18 mouse cellular contexts compared by ENCODE assay signal in the genomic region with DNA sequence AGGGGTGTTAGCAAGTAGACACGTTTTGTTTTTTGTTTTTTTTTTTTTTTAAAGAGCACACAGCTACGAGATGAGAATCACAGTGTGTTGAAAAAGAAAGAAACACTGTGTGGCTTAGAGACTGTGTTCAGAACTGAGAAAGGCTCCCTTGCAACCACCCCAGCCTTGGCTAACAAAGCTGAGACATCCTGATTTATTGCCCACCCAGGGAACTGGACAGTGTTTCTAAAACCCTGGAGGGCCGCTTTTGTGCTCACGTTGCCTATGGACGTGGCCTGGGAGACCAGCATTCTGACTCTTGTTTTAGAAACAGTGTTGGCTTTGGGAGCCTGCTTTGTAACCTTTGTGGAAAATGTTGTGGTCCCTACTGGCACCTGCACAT.
DNase-seq lines count a peak whose midpoint lies in the region; ATAC-seq and TF ChIP-seq lines count a peak whose summit lies in the region.
"Had no signal": no experiment of that assay in that cellular context is flagged by ENCODE, and none has a peak within 500 bp of the region (broad histone marks: within the 10 kb centered on the region; RNA-seq: fewer than 3 reads in every experiment).

No protein-coding gene starts in this region.

- ATAC-seq in hindbrain, embryonic 11.5 days (ENCODE audit: low FRiP score): peak; percentile 53; the same call in 1 of the 2 replicates
- no peak for ATAC-seq in hindbrain, embryonic 13.5 days (ENCODE audit: low FRiP score)
- no peak for ATAC-seq in hindbrain, postnatal 0 days
- peak; percentile 82 for ATAC-seq in neural tube, embryonic 12.5 days (ENCODE audit: low FRiP score, low read depth)
- ATAC-seq: forebrain, embryonic 14.5 days; intestine, embryonic 16.5 days had no signal

- TF ChIP-seq CTCF in hindbrain, postnatal 0 days (IDR thresholded peaks at IDR 0.05; ENCODE audit: low read depth): no peak

- DNase-seq in hindbrain, embryonic 11.5 days (ENCODE audit: low spot score): peak; percentile 5
- peak; percentile 47 for DNase-seq in embryo, embryonic 10.5 days (ENCODE audit: low spot score)
- peak; percentile 10 for DNase-seq in hindbrain, postnatal 0 days (ENCODE audit: low spot score)
- no peak for DNase-seq in layer of hippocampus, adult 18-20 months (ENCODE audit: low spot score in 2 of 2)
- no peak for DNase-seq in testis, postnatal 10 days (ENCODE audit: low spot score)
- no peak for DNase-seq in adrenal gland, adult 2 months
- DNase-seq: adrenal gland, postnatal 14 days; cerebellum, adult 18-20 months; cerebellum, postnatal 10 days; gastrocnemius, adult 2 months; gastrocnemius, postnatal 25 days; heart, postnatal 36 days had no signal

- H3K9me3 ChIP-seq in hindbrain, embryonic 11.5 days (ENCODE audit: control insufficient read depth, low read length): no peaks in the 10 kb centered on the region
- no peaks in the 10 kb centered on the region for H3K9me3 ChIP-seq in hindbrain, embryonic 13.5 days
- no peaks in the 10 kb centered on the region for H3K9me3 ChIP-seq in hindbrain, postnatal 0 days (ENCODE audit: low read length)
- no peaks in the 10 kb centered on the region for H3K9me3 ChIP-seq in neural tube, embryonic 12.5 days
- H3K9me3 ChIP-seq: embryonic facial prominence, embryonic 10.5 days; heart, embryonic 12.5 days had no signal

- no peak overlapping the region for H3K9ac ChIP-seq in hindbrain, embryonic 11.5 days (ENCODE audit: low read depth, low read length)
- no peak overlapping the region for H3K9ac ChIP-seq in hindbrain, embryonic 13.5 days
- H3K9ac ChIP-seq in hindbrain, postnatal 0 days (replicated peaks; ENCODE audit: low read length): no peak overlapping the region
- no peak overlapping the region for H3K9ac ChIP-seq in neural tube, embryonic 12.5 days
- H3K9ac ChIP-seq: heart, embryonic 12.5 days had no signal

- no peak overlapping the region for H3K4me3 ChIP-seq in hindbrain, embryonic 11.5 days (ENCODE audit: low read depth, low read length)
- no peak overlapping the region for H3K4me3 ChIP-seq in hindbrain, embryonic 13.5 days
- no peak overlapping the region for H3K4me3 ChIP-seq in hindbrain, postnatal 0 days (ENCODE audit: low read length)
- no peak overlapping the region for H3K4me3 ChIP-seq in neural tube, embryonic 12.5 days
- H3K4me3 ChIP-seq: embryonic facial prominence, embryonic 10.5 days; gastrocnemius, adult 2 months; heart, embryonic 12.5 days had no signal

- H3K27me3 ChIP-seq in hindbrain, embryonic 11.5 days (ENCODE audit: control insufficient read depth, insufficient read depth, low read length): no peaks in the 10 kb centered on the region
- H3K27me3 ChIP-seq in hindbrain, embryonic 13.5 days: no peaks in the 10 kb centered on the region
- no peaks in the 10 kb centered on the region for H3K27me3 ChIP-seq in hindbrain, postnatal 0 days (ENCODE audit: insufficient read depth, low read length)
- H3K27me3 ChIP-seq in neural tube, embryonic 12.5 days (replicated peaks): no peaks in the 10 kb centered on the region
- H3K27me3 ChIP-seq: heart, embryonic 12.5 days had no signal

- no peak overlapping the region for H3K4me2 ChIP-seq in hindbrain, embryonic 11.5 days (replicated peaks; ENCODE audit: low read depth, low read length)
- H3K4me2 ChIP-seq in hindbrain, embryonic 13.5 days: no peak overlapping the region
- no peak overlapping the region for H3K4me2 ChIP-seq in hindbrain, postnatal 0 days (ENCODE audit: low read depth, low read length)
- H3K4me2 ChIP-seq in neural tube, embryonic 12.5 days (replicated peaks): no peak overlapping the region
- H3K4me2 ChIP-seq: heart, embryonic 12.5 days had no signal

- H3K27ac ChIP-seq in hindbrain, embryonic 11.5 days (ENCODE audit: low read depth, low read length): no peak overlapping the region
- H3K27ac ChIP-seq in hindbrain, embryonic 13.5 days: no peak overlapping the region
- H3K27ac ChIP-seq in hindbrain, postnatal 0 days: no peak overlapping the region
- 0 out of 2 replicates have a peak overlapping the region, but pooled peaks have one; percentile 16 for H3K27ac ChIP-seq in neural tube, embryonic 12.5 days
- H3K27ac ChIP-seq: embryonic facial prominence, embryonic 10.5 days; gastrocnemius, adult 2 months had no signal

- H3K4me1 ChIP-seq in hindbrain, embryonic 11.5 days (replicated peaks; ENCODE audit: control insufficient read depth, insufficient read depth, low read length): no peaks in the 10 kb centered on the region
- H3K4me1 ChIP-seq in hindbrain, embryonic 13.5 days (replicated peaks): no peaks in the 10 kb centered on the region
- H3K4me1 ChIP-seq in hindbrain, postnatal 0 days (ENCODE audit: insufficient read depth, low read length): no peaks in the 10 kb centered on the region
- peaks cover 7% of the 10 kb centered on the region; the same call in 1 of the 2 replicates for H3K4me1 ChIP-seq in neural tube, embryonic 12.5 days
- H3K4me1 ChIP-seq: embryonic facial prominence, embryonic 10.5 days; heart, embryonic 12.5 days had no signal

- WGBS in hindbrain, embryonic 11.5 days: 36% methylated on average over 5 of the region's 5 CpGs
- 29% methylated on average over 5 of the region's 5 CpGs for WGBS in hindbrain, embryonic 13.5 days
- 49% methylated on average over 5 of the region's 5 CpGs for WGBS in hindbrain, postnatal 0 days
- 11% methylated on average over 5 of the region's 5 CpGs for WGBS in neural tube, embryonic 12.5 days

- no peaks in the 10 kb centered on the region for H3K36me3 ChIP-seq in hindbrain, embryonic 11.5 days (ENCODE audit: control insufficient read depth, insufficient read depth, low read length)
- no peaks in the 10 kb centered on the region for H3K36me3 ChIP-seq in hindbrain, embryonic 13.5 days
- no peaks in the 10 kb centered on the region for H3K36me3 ChIP-seq in hindbrain, postnatal 0 days (ENCODE audit: insufficient read depth, low read length)
- no peaks in the 10 kb centered on the region for H3K36me3 ChIP-seq in neural tube, embryonic 12.5 days
- H3K36me3 ChIP-seq: embryonic facial prominence, embryonic 10.5 days; heart, embryonic 12.5 days had no signal

Comparison
In these comparisons a context has a peak if more than half of its experiments do, and no peak if none do; other contexts are left out.
1. ATAC-seq: peak in hindbrain, embryonic 11.5 days (single experiment) and neural tube, embryonic 12.5 days (single experiment); none in hindbrain, embryonic 13.5 days (single experiment) and hindbrain, postnatal 0 days (single experiment).
2. DNase-seq: peak in hindbrain, embryonic 11.5 days (single experiment), embryo, embryonic 10.5 days (single experiment) and hindbrain, postnatal 0 days (single experiment); none in layer of hippocampus, adult 18-20 months (0 of 2), testis, postnatal 10 days (single experiment) and adrenal gland, adult 2 months (single experiment).